Mouse (Mus musculus) stomach, embryonic 16.5 days (tissue): ENCODE results near the gene Zfr2. TPM values are rescaled to one million over a fixed set of nuclear protein-coding genes. Genes with fewer than 3 reads are reported as not detected.

Experiments
- ATAC-seq: fragments of 200-750 bp; cut with Nextera tagmentation; 2 replicates; pipeline ENCODE4 v1.8.0; 2017; ENCODE audit warnings: moderate number of reproducible peaks, moderate TSS enrichment; ENCODE audit not compliant: insufficient read depth, low FRiP score
- H3K27ac ChIP-seq: fragments of 300-500 bp; sonication (generic); 2 replicates; pipeline ENCODE4 v1.5.1; 2014; ENCODE audit warnings: low read length
- H3K27me3 ChIP-seq: fragments of 300-500 bp; sonication (generic); 2 replicates; pipeline ENCODE4 v1.6.1; 2014; ENCODE audit warnings: low read length, control low read depth, mixed read lengths; ENCODE audit not compliant: control insufficient read depth, insufficient read depth
- H3K36me3 ChIP-seq: fragments of 300-500 bp; sonication (generic); 2 replicates; pipeline ENCODE4 v1.6.1; 2014; ENCODE audit warnings: low read length; ENCODE audit not compliant: control insufficient read depth, insufficient read depth
- H3K4me1 ChIP-seq: fragments of 300-500 bp; sonication (generic); 2 replicates; pipeline ENCODE4 v1.6.1; 2014; ENCODE audit warnings: low read length, control low read depth, mixed read lengths; ENCODE audit not compliant: control insufficient read depth, insufficient read depth
- H3K4me2 ChIP-seq: fragments of 300-500 bp; sonication (generic); 2 replicates; pipeline ENCODE4 v1.6.1; 2014; ENCODE audit warnings: low read depth, low read length, mixed read lengths
- H3K4me3 ChIP-seq: fragments of 300-500 bp; sonication (generic); replicated peaks from 2 replicates; pipeline ENCODE4 v1.5.1; 2014; ENCODE audit warnings: mild to moderate bottlenecking, low read length
- H3K9ac ChIP-seq: fragments of 300-500 bp; sonication (generic); 2 replicates; pipeline ENCODE4 v1.6.1; 2014; ENCODE audit warnings: low read length
- H3K9me3 ChIP-seq: fragments of 300-500 bp; sonication (generic); replicated peaks from 2 replicates; pipeline ENCODE4 v1.6.1; 2016; ENCODE audit warnings: low read length, control low read depth; ENCODE audit not compliant: control insufficient read depth
- WGBS: fragments of 180-500 bp; shearing (Covaris S2); extraction: QIAGEN DNeasy Blood & Tissue Kit; methylation state at CpG from one replicate; pipeline ENCODE4 v1.1.7; 2014; 5-methylcytosine and 5-hydroxymethylcytosine counted together
- polyA plus RNA-seq: library from polyadenylated mRNA; unstranded; fragments of >200 nt; fragmentation: Nextera tagmentation; extraction: Ambion mirVana; gene quantifications from 2 replicates; pipeline ENCODE4 v1.2.1, GENCODE M21; 2015

The Zfr2 gene
- polyA plus RNA-seq, 1 experiment from 2014 or later, result 5.3 TPM

DNA sequence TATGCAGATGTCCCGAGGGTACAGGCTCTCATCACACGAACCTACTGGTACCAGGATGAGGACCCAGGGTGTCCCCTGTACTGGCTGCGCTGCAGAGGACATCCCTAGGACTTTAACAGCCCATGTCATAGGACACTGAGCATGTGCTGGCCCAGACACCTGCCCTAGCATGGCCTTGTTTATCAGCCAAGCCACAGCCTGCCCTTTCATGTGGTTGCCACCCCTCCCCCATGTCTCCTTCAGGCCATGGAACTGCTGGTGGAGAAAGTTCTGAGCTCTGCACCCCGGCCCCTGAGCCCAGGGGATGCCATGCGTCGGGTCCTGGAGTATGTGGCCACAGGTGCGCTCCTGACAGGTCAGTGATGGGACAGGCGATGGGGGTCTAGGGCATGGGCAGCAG, 16.5 kb downstream of the Zfr2 start:
- 81% methylated on average over 8 of the region's 8 CpGs for WGBS

DNA sequence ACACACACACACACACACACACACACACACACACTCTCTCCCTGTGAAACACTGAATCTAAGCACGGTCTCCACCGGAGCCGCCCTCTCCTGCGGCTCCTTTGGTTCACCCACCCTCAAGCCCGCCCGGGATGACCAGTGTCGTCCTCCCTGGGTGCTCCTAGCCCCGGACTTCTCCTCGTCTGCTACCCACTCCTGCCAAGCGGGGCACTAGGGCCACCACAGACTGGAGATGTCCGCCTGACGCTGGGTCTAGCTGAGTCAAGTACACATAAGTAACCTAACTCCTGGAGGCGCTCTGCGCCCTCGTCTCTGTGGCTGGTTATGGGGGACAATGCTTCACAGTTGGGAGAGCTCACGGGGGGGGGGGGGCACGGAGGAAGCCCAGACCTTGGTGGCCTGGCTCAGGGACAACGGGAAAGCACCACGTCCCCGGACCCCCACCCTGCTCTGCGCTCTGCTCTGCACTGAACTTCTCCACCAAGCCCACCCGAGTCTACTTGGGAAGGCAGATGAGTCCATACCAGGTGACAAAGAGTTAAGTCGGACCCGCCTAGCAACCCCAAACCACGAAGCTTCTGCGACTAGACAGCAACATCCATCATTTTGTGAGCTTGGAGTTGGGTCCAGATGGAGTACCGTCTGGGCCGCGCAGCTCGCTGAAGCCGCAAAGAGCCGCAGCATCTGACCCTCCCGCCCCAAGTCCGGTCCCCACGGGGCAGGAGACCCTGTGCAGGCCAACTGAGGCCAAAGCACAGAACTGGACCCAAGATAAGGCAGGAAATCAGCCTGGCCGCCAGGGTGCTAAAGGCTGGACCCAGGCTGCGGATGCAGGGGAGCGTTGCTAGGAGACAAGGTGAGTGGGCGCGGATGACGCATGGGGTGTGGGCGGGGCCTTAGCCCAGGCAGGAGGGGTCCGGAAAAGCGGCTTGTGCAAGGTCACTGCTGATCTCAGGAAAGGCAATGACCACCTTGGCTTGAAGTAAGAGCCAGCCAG, 19.8 kb downstream of the Zfr2 start, which contains the start of gene Matk:
Gene Matk, plus strand, starts transcription at position 512 of the 996 bp plus-strand sequence.
- H3K9me3 ChIP-seq, result no peaks in the 10 kb centered on the region
- H3K36me3 ChIP-seq, result no peaks in the 10 kb centered on the region
- H3K4me3 ChIP-seq, result peak within 1 kb of the TSS; percentile 10; the same call in 1 of the 2 replicates
- no peak within 1 kb of the TSS for H3K27ac ChIP-seq
- H3K27me3 ChIP-seq, result peaks cover 42% of the 10 kb centered on the region
- WGBS, result 6% methylated on average over 43 of the region's 44 CpGs
- H3K4me1 ChIP-seq, result peaks cover 4% of the 10 kb centered on the region; the same call in 1 of the 2 replicates
- H3K9ac ChIP-seq, result peak within 1 kb of the TSS; percentile 55
- H3K4me2 ChIP-seq, result peak within 1 kb of the TSS; percentile 29
- peak; percentile 42; the same call in 1 of the 2 replicates for ATAC-seq

More for the DNA sequence above, 16.5 kb downstream of the Zfr2 start:
- no peak overlapping the region for H3K4me3 ChIP-seq
- H3K27ac ChIP-seq, result no peak overlapping the region
- H3K27me3 ChIP-seq, result peaks cover 27% of the 10 kb centered on the region
- peaks cover 4% of the 10 kb centered on the region; the same call in 1 of the 2 replicates for H3K4me1 ChIP-seq
- H3K9me3 ChIP-seq, result no peaks in the 10 kb centered on the region
- H3K36me3 ChIP-seq, result no peaks in the 10 kb centered on the region
- no peak overlapping the region for H3K9ac ChIP-seq
- ATAC-seq, result no peak
- no peak overlapping the region for H3K4me2 ChIP-seq

DNA sequence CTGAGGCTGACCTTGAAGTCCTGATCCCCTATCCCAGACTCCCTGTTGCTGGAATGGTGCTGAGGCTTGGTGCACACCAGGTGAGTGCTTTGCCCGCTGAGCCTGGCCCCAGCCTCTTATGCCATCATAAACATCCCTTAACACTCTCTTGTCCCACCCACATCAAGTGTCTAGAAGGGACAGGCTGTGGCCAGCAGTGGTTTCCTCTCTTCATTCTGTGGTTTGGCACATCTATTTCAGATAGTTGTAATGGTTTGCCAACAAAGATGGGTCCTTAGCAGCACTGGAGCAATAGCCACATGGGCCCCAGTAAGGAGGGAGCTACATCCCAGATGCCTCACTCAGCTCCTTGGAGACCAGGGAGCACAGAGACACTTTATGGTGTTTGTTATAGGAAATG, 21.9 kb downstream of the Zfr2 start:
- 43% methylated on average over 1 of the region's 1 CpGs for WGBS
- no peaks in the 10 kb centered on the region for H3K36me3 ChIP-seq
- peaks cover 58% of the 10 kb centered on the region for H3K27me3 ChIP-seq
- no peaks in the 10 kb centered on the region for H3K9me3 ChIP-seq
- no peak overlapping the region for H3K4me2 ChIP-seq
- ATAC-seq, result no peak
- no peak overlapping the region for H3K9ac ChIP-seq
- no peak overlapping the region for H3K4me3 ChIP-seq
- peaks cover 4% of the 10 kb centered on the region; the same call in 1 of the 2 replicates for H3K4me1 ChIP-seq
- no peak overlapping the region for H3K27ac ChIP-seq

DNA sequence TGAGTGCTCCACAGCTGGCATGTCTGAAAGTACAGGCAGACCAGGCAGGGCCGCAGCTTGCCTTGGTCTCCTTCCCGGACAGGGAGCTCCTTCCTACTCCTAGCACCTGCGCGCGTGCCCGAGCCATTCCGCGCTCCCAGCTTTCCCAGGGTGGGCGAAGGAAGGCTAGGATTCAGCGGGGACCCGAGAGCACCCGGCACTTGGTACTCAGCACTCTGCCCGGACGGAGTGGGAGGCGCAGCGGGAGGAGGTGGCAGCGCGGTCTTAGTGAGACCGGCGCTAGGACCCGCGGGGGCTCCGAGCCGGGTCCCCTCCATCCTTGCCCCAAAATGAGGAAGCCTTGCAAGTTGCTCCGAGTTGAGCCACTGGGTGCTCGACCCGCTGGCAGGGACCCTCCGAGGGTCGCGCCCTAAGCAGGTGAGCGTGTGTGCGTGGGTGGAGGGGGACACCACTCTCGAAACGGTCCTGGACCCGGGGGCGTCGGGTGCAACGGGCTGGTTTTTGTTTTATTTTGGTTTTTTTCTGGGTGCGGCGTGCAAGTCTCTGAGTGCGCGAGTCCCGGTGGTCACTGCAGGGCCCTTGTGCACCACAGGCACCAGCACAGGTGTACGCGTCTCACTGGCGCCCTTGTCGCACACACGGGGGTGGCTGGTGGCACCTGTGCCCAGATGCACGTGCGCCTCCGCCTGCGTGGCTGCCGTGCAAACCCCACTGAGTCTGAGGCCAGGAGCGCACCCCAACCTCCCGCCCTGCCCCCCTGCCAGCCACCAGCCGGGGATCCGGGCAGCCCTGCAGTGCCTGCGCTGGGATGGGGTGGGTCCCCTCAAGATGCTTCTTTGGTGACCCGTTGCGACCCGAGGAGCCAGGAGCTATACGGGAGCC, 24.4 kb downstream of the Zfr2 start:
- peaks cover 4% of the 10 kb centered on the region; the same call in 1 of the 2 replicates for H3K4me1 ChIP-seq
- H3K27me3 ChIP-seq, result peaks cover 49% of the 10 kb centered on the region
- H3K9me3 ChIP-seq, result no peaks in the 10 kb centered on the region; the same call in 1 of the 2 replicates
- H3K4me2 ChIP-seq, result peak overlapping the region; percentile 81
- H3K9ac ChIP-seq, result peak overlapping the region; percentile 61
- no peak for ATAC-seq
- H3K27ac ChIP-seq, result no peak overlapping the region
- no peaks in the 10 kb centered on the region for H3K36me3 ChIP-seq
- peak overlapping the region; percentile 52 for H3K4me3 ChIP-seq
- WGBS, result 2% methylated on average over 62 of the region's 62 CpGs

DNA sequence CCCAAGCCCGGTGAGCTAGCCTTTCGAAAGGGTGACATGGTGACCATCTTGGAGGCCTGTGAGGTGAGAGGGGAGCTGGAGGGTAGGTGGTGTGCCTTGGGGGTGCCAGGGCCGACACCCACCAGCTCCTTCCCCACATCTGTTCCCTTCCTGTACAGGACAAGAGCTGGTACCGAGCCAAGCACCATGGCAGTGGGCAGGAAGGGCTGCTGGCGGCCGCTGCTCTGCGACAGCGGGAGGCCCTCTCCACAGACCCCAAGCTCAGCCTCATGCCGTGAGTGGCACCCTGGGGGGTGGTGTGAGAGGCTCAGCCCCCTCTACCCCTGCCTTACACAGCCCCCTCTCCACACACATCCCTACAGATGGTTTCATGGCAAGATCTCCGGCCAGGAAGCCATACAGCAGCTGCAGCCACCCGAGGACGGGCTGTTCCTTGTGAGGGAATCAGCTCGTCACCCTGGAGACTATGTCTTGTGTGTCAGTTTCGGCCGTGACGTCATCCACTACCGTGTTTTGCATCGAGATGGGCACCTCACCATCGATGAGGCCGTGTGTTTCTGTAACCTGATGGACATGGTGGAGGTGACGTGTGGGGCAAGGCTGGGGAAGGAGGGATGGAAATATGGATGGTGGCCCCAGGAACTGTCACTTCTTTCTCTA, 26.4 kb downstream of the Zfr2 start:
- Histone ChIP-seq H3K4me3 (no peak overlapping the region), H3K9ac (0 out of 2 replicates have a peak overlapping the region, but pooled peaks have one; percentile 21), H3K27me3 (peaks cover 36% of the 10 kb centered on the region), H3K27ac (no peak overlapping the region), H3K9me3 (no peaks in the 10 kb centered on the region; the same call in 1 of the 2 replicates), H3K36me3 (no peaks in the 10 kb centered on the region), H3K4me1 (no peaks in the 10 kb centered on the region), H3K4me2 (no peak overlapping the region)
- WGBS, result 37% methylated on average over 21 of the region's 21 CpGs
- no peak for ATAC-seq

DNA sequence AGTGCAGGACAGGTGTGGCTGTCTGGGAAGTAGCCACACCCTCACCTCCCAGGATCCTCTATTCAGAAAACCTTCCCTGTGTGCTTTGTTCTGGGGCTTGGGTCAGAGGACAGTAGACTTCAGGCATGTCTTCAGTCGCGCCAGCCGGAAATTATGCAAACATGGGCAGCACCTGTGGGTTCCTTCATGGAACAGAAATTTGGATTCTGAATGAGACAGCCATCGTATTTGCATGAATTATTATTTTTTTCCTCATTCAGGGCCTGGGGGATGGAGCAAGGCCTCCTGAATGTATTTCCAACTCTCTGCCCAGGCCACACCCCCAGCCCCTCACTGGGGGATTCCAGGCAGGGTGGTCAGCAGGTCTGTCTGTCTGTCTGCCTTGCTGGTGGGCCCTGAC, 28.1 kb downstream of the Zfr2 start:
- Histone ChIP-seq H3K4me3 (no peak overlapping the region), H3K9ac (no peak overlapping the region), H3K9me3 (no peaks in the 10 kb centered on the region; the same call in 1 of the 2 replicates), H3K36me3 (no peaks in the 10 kb centered on the region; the same call in 1 of the 2 replicates), H3K4me1 (peaks cover 7% of the 10 kb centered on the region; the same call in 1 of the 2 replicates), H3K27me3 (peaks cover 34% of the 10 kb centered on the region), H3K4me2 (no peak overlapping the region), H3K27ac (no peak overlapping the region)
- WGBS, result 87% methylated on average over 4 of the region's 4 CpGs
- ATAC-seq, result no peak

DNA sequence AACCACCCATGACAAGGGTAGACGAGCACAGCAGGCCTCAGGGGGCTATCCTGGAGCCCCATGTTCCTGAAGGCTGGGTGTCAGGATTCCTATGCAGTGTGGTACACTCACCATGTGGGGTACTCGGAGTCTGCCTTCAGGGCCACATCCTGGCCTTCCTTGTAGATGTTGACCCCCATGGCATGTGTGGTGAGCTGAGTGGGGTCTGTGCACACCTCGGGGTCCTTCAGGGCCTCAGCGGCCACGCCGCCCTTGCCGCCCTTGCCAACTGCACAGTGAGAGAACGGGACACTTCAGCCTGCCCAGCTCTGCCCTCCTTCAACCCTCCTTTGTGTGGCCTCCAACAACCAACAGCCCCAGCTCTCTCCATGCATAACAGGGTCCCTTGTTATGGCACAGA, 32.6 kb downstream of the Zfr2 start:
- Histone ChIP-seq H3K27ac (no peak overlapping the region), H3K9me3 (no peaks in the 10 kb centered on the region; the same call in 1 of the 2 replicates), H3K9ac (peak overlapping the region; percentile 91), H3K27me3 (no peaks in the 10 kb centered on the region), H3K4me3 (peak overlapping the region; percentile 81), H3K4me2 (peak overlapping the region; percentile 77; the same call in 1 of the 2 replicates), H3K36me3 (no peaks in the 10 kb centered on the region; the same call in 1 of the 2 replicates), H3K4me1 (peaks cover 20% of the 10 kb centered on the region)
- ATAC-seq, result no peak
- WGBS, result 84% methylated on average over 8 of the region's 8 CpGs
